Mouse (Mus musculus) E14TG2a.4 (cell line): ENCODE measurements around the gene Sema6d.

Experiments
- CTCF ChIP-seq: conservative IDR thresholded peaks from 2 replicates; pipeline ENCODE4 v1.5.1; 2014; ENCODE audit warnings: low read length
- NANOG ChIP-seq: IDR thresholded peaks from 2 replicates; pipeline ENCODE4 v1.6.1; 2014; ENCODE audit warnings: borderline replicate concordance, low read length, mixed read lengths
- POU5F1 ChIP-seq: IDR thresholded peaks from 2 replicates; pipeline ENCODE4 v1.6.1; 2014; ENCODE audit warnings: low read length, borderline replicate concordance

GRCm38 (mm10) chr2:124601702-124602378 is 512.1 kb downstream of the Sema6d start:
- TF ChIP-seq CTCF (no peak), NANOG (no peak), POU5F1 (no peak)
